Mouse (Mus musculus): ENCODE results near the gene Gm49318. TPM values are rescaled to one million over a fixed set of nuclear protein-coding genes. Genes with fewer than 3 reads are reported as not detected.

Gm49318 gene
- polyA plus RNA-seq, 2 experiments from 2014 or later = not detected

DNA sequence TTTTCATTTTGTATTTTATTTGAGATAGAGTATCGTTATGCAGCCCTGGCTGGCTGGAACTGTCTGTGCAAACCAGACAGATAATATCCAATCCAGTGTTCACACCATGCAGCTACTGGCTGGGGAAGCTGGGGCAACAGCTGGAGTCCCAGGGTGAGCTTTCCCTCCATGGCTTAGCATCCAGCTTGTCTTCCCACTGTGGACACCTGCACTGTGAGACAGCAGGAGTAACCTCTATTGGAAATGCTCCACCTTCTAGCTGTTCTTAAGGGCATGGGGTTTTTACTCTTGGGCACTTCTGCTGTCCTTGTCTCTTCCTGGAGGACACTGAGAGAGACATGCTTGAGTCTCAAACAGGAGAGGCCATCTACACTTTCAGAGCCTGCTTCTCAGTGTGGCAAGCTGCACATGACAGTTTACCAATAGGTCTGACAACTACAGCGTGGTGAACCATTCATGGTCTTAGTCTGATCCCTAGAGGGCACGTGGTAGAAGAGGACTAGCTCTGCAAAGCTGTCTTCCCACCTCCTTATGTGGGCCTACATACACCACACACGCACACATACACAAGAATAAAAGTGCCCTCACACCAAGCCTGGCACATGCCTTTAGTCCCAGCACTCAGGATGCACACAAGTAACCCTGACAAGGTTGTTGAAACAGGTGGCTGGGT, 1.0 kb downstream of the Gm49318 start:
- ATAC-seq = no peak

DNA sequence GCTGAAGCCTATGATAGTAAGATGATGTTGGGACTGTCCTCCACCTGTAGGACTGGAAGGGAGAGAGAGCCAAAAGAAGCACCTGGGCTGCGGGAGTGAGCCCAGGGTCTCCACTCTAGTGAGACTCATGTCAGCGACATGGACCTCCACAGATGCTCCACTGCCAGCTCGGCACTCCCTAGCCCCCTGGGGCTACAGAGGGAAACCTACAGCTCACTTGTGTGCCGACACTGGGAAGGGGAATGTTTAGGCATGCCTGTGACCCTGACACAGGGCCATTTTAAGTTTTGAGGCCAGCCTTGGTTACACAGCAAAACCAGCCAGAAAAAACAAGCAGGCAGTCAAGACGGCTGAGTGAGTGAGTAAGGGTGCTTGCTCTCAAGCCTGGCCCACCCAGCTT, 3.9 kb downstream of the Gm49318 start:
- ATAC-seq = no peak

- ATAC-seq = no peak
These were observed 4.6 kb downstream of the Gm49318 start for GRCm38 (mm10) chr9:22066433-22066832.

DNA sequence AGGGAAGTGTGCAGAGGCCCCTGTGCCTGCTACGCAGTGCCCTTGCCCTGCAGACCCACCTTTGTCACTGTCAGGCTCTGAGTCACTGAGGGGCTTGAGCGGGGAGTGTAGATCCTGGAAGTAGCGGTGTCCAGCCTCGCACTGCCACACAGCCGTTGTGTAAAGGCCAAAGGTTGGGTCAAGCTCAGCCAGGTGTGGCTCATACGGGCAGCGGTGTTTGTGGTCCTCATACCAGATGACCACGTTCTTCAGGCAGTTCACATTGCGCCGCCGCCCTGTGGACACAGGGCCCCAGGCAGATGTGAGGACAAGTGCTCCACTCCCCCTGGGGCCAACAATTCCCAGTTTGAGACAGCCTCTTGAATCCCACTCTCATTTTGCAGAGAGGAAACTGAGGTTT, 5.4 kb downstream of the Gm49318 start:
- ATAC-seq = no peak

DNA sequence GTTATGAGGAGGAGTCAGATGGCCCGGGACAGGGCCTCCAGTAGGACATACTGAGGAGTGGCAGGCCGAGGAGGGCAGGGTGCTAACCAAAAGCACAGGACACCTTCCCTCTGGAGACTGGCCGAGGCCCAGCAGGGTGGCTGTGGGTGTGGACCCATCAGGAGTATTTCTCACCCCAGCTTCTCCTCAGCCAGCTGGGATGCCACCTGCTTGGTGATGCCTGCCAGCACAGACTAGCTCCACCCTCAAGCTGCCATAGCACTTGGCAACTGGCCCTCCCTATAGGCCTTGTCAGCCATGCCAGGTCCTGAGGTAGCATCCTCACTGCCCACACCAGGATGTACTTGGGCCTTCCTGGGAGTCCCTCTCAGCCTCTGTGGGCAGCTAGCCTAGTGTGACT, 6.7 kb downstream of the Gm49318 start:
- ATAC-seq = no peak

DNA sequence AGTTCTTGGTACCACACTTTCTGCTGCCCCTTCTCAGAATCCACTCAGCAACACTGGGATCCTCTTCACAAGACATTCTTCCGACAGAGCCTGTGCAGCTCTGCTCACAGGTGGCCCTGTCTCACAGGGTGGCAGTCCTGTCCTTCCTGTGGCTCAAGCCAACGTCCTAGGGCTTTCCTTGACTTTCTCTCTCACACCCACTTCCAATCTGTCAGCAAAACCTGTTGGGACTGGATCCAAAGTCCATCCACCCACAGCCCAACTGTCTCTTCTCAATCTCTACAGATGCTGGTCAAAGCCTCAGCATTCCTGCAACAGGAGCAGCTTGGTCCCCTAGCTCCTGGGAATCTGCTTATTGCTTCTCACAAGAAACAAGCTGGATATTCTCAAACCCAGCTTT, 9.7 kb downstream of the Gm49318 start:
- ATAC-seq = no peak

DNA sequence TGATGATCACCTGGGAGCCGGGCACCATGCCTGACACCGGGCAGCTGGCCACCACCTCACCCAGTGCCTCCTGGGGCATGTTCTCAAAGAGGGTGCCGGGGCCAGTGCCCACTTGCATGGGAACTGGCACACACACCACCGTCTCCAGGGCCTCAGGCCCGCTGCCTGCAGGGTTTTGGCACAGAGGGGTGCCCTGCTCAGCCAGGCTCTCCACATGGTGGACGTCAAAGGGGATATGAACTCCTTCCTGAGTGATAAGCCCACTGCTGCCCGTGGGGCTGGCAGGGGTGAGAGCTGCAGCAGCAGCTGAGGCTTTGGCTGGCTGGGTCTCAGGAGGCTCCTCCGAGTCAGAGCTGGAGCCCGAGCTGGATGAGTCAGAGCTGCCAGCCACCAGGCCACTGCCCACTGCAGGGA, 13.0 kb downstream of the Gm49318 start:
- no peak for ATAC-seq

- no peak for ATAC-seq
These were observed 14.0 kb downstream of the Gm49318 start for GRCm38 (mm10) chr9:22057031-22057517.

DNA sequence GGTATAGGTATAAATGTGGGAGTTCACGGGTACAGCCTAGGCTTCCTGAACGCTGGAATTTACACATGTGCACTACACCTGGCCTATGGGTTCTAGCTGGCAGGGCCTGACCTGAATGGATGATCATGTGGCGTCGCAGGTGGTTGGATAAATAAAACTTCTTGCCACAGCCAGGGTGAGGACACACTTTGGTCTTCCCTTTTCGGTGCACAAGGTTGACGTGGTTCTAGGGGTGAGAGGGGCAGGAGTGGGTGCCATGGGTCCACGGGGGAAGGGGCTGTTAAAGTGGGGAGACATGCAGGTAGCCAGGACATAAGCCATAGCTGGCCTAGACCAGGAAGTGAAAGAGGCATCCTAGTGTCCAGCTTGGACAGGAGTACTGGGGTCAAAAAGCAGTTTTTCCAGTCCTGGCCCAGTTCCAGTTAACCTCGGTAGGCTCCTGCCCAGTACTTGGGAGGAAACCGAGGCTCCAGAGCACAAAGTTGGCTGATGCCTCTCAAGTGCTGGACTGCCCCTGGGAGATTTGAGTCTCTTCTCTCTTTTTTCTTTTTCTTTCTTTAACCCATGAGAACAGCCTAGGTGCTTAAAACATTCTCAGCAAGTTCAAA, 14.7 kb downstream of the Gm49318 start:
- no peak for ATAC-seq

DNA sequence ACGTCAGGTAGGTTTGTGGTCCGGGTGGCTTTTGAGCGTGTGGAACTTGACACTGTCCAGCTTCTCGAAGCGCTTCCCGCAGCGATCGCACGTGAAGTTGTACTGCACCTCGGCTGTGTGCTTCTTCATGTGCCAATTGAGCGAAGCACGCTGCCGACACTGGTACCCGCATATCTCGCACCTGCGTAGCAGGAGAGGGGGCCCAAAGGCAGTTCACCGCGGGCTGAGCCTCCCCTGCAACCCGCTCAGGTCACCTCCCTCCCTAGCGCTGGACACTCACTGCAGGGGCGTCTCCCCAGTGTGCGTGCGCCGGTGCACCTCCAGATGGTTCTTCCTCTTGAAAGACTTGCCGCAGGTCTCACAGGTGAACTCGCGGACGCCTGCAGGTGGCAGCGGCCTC, 15.3 kb downstream of the Gm49318 start:
- no peak for ATAC-seq

- ATAC-seq = peak; percentile 82
These were observed 16.5 kb downstream of the Gm49318 start for GRCm38 (mm10) chr9:22054411-22055076.

- ATAC-seq = no peak
These were observed 17.4 kb downstream of the Gm49318 start for GRCm38 (mm10) chr9:22053657-22054056.

DNA sequence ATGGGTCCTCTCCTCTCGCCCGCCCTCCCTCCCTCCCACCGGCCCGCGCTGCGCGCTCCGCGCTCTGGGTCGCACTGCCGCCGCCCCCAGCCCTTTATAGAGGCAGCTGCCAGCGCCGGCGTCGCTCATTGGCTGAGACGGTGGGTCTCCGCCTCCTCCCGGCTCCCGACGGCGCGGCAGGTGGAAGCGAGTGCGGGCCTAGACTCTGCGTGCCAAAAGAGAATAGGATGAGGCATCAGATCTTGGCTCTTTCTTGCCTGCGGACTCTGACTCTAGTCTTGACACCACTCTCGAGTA, 19.2 kb downstream of the Gm49318 start, which contains the start of gene Elavl3:
Gene Elavl3 (minus strand): TSS at position 66 of the 297 bp plus-strand sequence.
- ATAC-seq = no peak

- ATAC-seq = no peak
These were observed 19.7 kb downstream of the Gm49318 start for GRCm38 (mm10) chr9:22051161-22051957.

- no peak for ATAC-seq
These were observed 20.6 kb downstream of the Gm49318 start for GRCm38 (mm10) chr9:22050351-22050889.

GRCm38 (mm10) chr9:22049721-22050270, 21.3 kb downstream of the Gm49318 start:
- no peak for ATAC-seq

GRCm38 (mm10) chr9:22049315-22049714, 21.7 kb downstream of the Gm49318 start:
- no peak for ATAC-seq

GRCm38 (mm10) chr9:22047329-22047728, 23.7 kb downstream of the Gm49318 start:
- no peak for ATAC-seq

GRCm38 (mm10) chr9:22041832-22042231, 29.2 kb downstream of the Gm49318 start:
- no peak for ATAC-seq

- no peak for ATAC-seq
These were observed 33.2 kb downstream of the Gm49318 start for GRCm38 (mm10) chr9:22037826-22038225.

DNA sequence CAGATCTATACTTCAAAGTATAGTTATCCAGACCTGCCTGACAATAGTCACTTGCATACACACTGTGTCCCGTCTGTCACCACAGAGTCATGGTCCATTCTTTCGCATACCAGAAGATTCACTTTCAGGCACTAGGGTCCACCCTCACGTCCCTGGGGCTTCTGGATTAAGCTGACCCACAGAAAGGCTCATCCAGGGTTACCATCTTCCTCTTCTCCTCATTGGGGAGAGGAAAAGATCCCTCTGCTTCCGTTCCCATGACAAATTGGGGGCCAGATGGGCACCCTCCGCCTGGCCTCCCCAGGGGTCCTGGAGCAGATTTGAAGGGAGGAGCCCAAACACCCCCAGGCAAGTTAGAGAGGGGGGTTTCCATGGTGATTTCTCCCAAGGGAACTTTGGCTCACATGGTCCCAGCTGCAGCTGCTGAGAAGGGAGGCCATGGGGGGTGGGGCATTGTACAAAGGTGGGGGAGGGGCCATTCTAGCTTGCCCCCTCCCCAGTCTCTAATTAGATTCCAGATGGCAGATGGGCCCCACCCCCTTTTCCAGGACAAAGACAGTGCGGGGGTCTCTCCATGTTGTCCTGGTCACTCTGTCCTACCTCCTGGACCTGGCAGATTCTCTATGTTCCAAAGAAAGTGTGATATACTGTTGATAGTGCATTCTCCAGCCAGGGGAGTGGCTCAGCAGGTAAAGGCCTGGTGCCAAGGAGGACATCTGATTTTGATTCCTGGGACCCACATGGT, 35.6 kb downstream of the Gm49318 start:
- no peak for ATAC-seq

DNA sequence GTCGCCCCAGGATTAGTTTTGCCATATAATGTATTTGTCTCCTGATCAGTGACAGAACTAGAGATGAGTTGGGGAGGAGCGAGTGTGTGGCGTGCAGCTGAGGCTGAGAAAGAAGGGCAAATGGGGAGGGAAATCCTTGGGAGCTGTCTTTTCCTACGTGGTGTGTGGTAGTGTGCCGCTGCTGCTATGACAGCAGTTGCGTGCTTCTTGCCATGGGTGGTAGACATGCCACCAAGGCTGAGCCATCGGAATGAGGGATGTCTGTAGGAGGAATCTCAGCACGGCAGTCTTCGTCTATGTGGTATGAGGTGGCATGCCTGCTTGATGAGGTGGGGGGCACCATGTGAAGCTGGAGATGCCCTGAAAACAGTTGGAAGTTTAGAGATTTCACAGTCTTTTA, 40.7 kb downstream of the Gm49318 start:
- ATAC-seq = no peak
